Mouse (Mus musculus): ENCODE data around the gene Xlr5c. TPM values are rescaled to one million over a fixed set of nuclear protein-coding genes. Genes with fewer than 3 reads are reported as not detected.
"Not testable (repeated sequence)": the region's sequence is repeated elsewhere in the genome, so short reads cannot be mapped to it uniquely, and the experiment has no call there.

Xlr5c gene
- polyA plus RNA-seq, 1 experiment from 2014 or later: not detected

DNA sequence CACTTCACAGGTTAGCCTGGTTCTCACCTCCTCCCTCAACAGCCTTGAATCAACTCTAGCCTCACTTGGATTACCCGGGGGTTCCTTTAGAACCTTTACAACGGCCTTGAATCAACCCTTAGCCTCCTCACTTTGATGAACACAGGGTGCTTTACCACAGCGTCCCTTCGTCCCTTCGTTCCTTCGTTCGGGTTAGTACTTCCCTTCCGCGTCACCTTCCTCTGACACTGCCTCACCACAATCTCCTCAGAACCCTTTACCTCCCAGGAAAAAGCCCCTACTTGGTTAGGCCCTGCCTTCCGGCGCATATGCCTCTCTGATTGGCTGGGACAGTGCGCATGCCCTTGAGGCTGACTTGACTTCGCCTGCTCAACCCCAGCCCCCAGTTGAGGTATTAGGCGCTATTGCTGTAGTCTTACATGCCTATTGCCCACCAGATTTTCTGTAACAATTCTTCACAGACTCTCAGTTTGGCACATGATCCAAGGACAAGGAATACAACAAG is 49.9 kb downstream of the Xlr5c start, which contains the start of gene Xlr4c:
Gene Xlr4c, minus strand, starts transcription at position 310 of the 505 bp plus-strand sequence.
- not testable (repeated sequence) for H3K9ac ChIP-seq; H3K4me3 ChIP-seq; H3K9me3 ChIP-seq (replicated peaks); H3K36me3 ChIP-seq; H3K27me3 ChIP-seq (replicated peaks); H3K4me1 ChIP-seq; ATAC-seq; H3K27ac ChIP-seq; H3K4me2 ChIP-seq
- 60% methylated on average over 14 of the region's 14 CpGs for WGBS (ENCODE audit: insufficient replicate concordance)

Other genes starting within 250 kb of the Xlr5c start
- gene Pnma3, start 228.2 kb downstream of the Xlr5c start, polyA plus RNA-seq (2016; fragmentation: Nextera tagmentation; extraction: Ambion mirVana): not detected in 2 replicates
- gene Xlr4a, start 210.5 kb downstream of the Xlr5c start, polyA plus RNA-seq (2016; fragmentation: Nextera tagmentation; extraction: Ambion mirVana): 1.1 and 1.3 TPM in 2 replicates
- 1.6 and 2.4 TPM in 2 replicates for gene Xlr3a, start 195.9 kb downstream of the Xlr5c start, polyA plus RNA-seq (2016; fragmentation: Nextera tagmentation; extraction: Ambion mirVana)
- gene Gm14685, start 175.9 kb downstream of the Xlr5c start, polyA plus RNA-seq (2016; fragmentation: Nextera tagmentation; extraction: Ambion mirVana): 0.07 TPM in 1 of 2 replicates, not detected in the other
- gene Xlr5b, start 144.2 kb downstream of the Xlr5c start, polyA plus RNA-seq (2016; fragmentation: Nextera tagmentation; extraction: Ambion mirVana): not detected in 2 replicates
- gene DXBay18, start 143.5 kb downstream of the Xlr5c start, polyA plus RNA-seq (2016; fragmentation: Nextera tagmentation; extraction: Ambion mirVana): 0.12 TPM in 1 of 2 replicates, not detected in the other
- gene Spin2d, start 116.0 kb downstream of the Xlr5c start, polyA plus RNA-seq (2016; fragmentation: Nextera tagmentation; extraction: Ambion mirVana): not detected in 2 replicates
- 2.9 and 3.4 TPM in 2 replicates for gene Xlr3b, start 100.8 kb downstream of the Xlr5c start, polyA plus RNA-seq (2016; fragmentation: Nextera tagmentation; extraction: Ambion mirVana)
- 2.1 and 2.5 TPM in 2 replicates for gene Xlr4b, start 78.6 kb downstream of the Xlr5c start, polyA plus RNA-seq (2016; fragmentation: Nextera tagmentation; extraction: Ambion mirVana)
- gene F8a, start 64.7 kb downstream of the Xlr5c start, polyA plus RNA-seq (2016; fragmentation: Nextera tagmentation; extraction: Ambion mirVana): 4.4 and 4.7 TPM in 2 replicates
- gene Xlr4c, start 49.8 kb downstream of the Xlr5c start, polyA plus RNA-seq (2016; fragmentation: Nextera tagmentation; extraction: Ambion mirVana): 0.50 and 0.51 TPM in 2 replicates
- gene Xlr3c, start 27.6 kb downstream of the Xlr5c start, polyA plus RNA-seq (2016; fragmentation: Nextera tagmentation; extraction: Ambion mirVana): not detected in 2 replicates
- not detected in 2 replicates for gene Xlr5a, start within 50 bp of the Xlr5c start, polyA plus RNA-seq (2016; fragmentation: Nextera tagmentation; extraction: Ambion mirVana)
- gene Gm45015, start 43.9 kb upstream of the Xlr5c start, polyA plus RNA-seq (2016; fragmentation: Nextera tagmentation; extraction: Ambion mirVana): not detected in 2 replicates
- gene Zfp275, start 49.6 kb upstream of the Xlr5c start, polyA plus RNA-seq (2016; fragmentation: Nextera tagmentation; extraction: Ambion mirVana): 4.0 and 4.4 TPM in 2 replicates
- not detected in 2 replicates for gene Gm18336, start 105.8 kb upstream of the Xlr5c start, polyA plus RNA-seq (2016; fragmentation: Nextera tagmentation; extraction: Ambion mirVana)
- gene Zfp92, start 118.1 kb upstream of the Xlr5c start, polyA plus RNA-seq (2016; fragmentation: Nextera tagmentation; extraction: Ambion mirVana): not detected in 2 replicates
- not detected in 2 replicates for gene Trex2, start 142.4 kb upstream of the Xlr5c start, polyA plus RNA-seq (2016; fragmentation: Nextera tagmentation; extraction: Ambion mirVana)
- 48.4 and 51.3 TPM in 2 replicates for gene Haus7, start 166.1 kb upstream of the Xlr5c start, polyA plus RNA-seq (2016; fragmentation: Nextera tagmentation; extraction: Ambion mirVana)
- 13.0 and 14.8 TPM in 2 replicates for gene Bgn, start 190.6 kb upstream of the Xlr5c start, polyA plus RNA-seq (2016; fragmentation: Nextera tagmentation; extraction: Ambion mirVana)
- not detected in 2 replicates for gene Atp2b3, start 210.1 kb upstream of the Xlr5c start, polyA plus RNA-seq (2016; fragmentation: Nextera tagmentation; extraction: Ambion mirVana)

Measured in liver, embryonic 12.5 days (tissue).